Mouse (Mus musculus): ENCODE measurements around the gene Tfap4. TPM values are rescaled to one million over a fixed set of nuclear protein-coding genes. Genes with fewer than 3 reads are reported as not detected.

The Tfap4 gene
- total RNA-seq (2015; ENCODE audit: low replicate concordance), result 3.1 and 14.4 TPM in 2 replicates
- 4.6 and 5.9 TPM in 2 replicates for total RNA-seq (2017; ENCODE audit: low replicate concordance)

DNA sequence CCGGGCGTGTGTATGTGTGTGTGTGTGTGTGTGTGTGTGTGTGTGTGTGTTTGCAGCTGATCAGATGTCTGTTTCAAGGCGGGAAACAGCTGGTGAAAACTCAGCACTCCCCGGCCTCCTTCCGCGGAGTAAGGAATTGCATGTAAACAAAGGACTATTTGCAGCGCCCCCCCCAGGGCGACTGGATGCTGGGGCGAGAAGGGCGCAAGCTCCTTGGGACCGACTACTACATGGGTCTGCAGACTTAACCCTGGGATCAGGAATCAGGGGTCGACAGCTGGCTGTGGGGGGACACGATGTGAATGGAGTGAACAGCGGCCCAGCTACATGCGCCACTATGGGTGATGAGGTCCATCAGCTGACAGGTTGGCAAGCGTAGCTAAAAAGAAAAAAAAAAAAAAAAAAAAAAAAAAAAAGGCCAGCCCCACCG lies at the start of gene Tfap4:
TSS of gene Tfap4 (minus strand) at position 140 of the 430 bp plus-strand sequence.
- peak; percentile 48; the same call in 1 of the 2 replicates for ATAC-seq (replicated peaks; ENCODE audit: low FRiP score, poor library complexity, severe bottlenecking)

DNA sequence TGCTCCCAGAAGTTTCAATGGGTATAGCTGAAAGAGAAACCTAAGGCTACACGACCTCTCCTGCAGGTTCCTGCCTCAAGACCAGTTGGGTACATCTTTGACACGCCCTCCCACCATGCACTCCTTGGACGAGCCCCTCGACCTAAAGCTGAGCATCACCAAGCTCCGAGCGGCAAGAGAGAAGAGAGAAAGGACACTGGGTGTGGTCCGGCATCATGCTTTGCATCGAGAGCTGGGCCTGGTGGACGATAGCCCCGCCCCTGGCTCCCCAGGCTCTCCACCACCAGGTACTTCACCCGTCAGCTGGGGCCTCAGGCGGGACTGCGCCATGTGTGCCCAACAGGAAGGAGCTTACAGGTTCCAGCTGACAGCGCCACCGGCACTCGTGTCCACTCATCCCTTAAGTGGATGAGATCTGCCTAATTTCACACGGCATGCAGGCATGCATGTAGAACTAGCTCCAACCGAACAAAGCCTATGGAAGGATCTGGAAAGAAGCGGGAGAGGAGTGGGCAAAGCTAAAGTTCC lies 48.9 kb upstream of the Tfap4 start:
- no peak for ATAC-seq (replicated peaks; ENCODE audit: low FRiP score, poor library complexity, severe bottlenecking)

DNA sequence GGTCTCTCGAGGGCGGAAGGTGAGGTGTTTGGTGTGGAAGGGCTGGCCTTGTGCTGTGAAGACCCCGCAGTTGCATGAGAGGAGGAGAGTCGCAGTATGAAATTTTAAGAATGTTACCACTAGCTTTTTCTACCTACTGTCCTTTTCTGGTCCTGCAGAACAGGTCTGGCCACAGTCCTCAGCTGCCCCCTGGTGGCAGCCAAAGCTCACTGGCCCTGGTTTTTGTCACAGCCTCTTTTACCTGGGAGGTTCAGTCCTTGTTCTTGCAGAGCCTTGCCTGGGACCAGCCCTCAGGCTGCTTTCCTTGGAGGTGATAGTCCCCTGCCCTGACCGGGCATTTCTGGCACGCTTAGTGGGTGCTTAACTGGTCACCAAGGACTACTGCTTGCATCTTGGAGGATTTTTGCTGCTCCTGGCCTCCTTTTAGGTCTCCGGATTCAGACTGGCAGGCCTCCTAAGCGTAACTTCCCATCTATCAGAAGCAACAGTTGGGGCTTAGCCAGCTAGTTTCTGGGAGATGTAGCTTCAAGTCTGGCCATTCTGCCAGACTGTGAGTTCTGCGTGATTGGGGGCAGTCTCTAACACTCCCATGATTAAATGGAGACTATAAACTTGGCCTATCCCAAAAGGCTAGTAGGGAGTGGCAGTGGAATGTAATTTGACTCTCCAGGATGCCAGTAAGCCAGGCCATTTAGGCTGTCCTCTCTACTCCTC lies 48.3 kb upstream of the Tfap4 start:
- ATAC-seq (replicated peaks; ENCODE audit: low FRiP score, poor library complexity, severe bottlenecking), result peak; percentile 77

DNA sequence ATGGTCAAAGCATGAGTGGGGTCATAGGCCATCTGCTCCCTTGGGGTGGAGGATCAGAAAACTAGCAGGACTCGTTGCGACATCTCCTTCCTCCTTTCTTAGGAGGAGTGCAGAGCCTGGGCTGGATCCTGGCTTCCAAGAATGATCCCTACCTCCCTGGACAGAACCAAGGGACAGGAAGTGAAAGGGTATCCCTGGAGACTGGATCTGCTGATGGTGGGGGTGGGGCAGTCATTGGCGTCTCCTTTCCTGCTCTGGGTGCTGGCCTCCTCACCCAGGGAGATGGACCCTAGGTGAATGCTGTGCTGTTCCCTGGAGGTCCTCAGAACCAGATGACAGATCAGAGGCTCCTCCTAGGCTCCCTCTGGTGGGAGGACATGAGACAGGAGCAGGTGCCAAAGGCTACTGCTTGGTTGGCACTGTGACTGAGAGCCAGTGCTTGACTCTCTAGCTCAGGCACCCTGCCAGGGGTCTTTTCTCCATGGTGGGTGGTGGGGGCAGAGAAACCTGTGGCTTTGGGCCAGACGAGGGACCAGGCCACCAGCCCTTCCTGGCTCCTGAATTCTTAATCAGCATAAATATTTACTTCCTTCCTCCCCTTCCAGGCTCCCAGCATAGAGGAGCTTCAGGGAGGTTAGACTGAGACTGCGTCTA lies 46.9 kb upstream of the Tfap4 start:
- no peak for ATAC-seq (replicated peaks; ENCODE audit: low FRiP score, poor library complexity, severe bottlenecking)

DNA sequence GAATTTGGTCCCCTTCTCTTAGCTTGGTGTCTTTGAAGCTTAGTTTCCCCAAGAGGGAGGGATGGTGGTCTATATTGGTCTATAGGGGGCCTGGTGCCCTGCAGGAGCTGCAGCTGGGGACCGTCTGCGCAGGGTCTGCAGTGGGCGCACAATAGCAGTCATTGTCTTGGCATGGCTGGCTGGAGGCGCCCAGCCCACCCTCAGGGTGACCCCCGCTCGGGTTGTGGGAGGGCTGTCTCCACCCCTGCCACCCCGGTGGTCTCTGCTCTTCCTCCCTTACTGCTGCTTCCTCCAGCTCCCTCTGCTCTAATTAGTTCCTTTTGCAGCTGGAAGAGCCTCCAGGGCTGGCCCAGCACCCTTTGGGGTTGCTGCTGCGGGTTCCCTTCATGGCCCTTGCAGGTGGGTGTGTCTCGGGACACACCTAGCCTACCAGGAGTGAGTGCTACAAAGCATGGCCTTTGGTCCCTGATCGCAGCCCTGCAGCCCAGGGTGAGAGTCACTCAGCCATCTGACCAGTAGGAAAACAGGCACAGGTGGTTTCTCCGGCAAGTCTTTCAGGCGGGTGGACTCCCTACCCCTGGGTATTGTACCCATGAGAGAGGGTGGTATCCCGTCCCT lies 46.0 kb upstream of the Tfap4 start:
- no peak for ATAC-seq (replicated peaks; ENCODE audit: low FRiP score, poor library complexity, severe bottlenecking)

DNA sequence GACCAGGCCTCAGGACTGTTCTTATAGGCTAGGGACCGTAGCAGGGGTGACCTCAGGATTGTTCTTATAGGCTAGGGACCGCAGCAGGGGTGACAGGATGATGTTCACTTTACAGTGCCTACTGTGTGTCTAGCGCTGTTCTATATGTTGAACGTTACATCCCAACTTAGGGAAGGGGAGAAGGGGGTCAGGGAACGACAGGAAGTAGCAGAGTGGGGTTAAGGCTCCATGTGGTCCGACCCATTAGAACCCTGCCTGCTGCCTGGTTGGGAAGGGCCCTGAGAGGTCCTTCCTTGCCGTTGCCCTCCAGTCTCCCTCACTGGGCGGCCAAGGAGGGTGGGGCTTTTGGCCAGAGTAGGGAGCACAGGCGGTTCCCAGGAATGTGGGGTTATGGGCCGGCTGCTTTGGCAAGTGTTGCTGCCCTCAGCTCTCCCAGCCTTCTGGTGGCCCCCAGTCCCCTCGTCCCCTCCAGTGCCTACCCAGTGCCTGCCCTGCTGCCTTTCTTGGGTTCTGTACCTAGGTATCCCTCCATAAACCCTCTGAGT lies 44.7 kb upstream of the Tfap4 start:
- no peak for ATAC-seq (replicated peaks; ENCODE audit: low FRiP score, poor library complexity, severe bottlenecking)

DNA sequence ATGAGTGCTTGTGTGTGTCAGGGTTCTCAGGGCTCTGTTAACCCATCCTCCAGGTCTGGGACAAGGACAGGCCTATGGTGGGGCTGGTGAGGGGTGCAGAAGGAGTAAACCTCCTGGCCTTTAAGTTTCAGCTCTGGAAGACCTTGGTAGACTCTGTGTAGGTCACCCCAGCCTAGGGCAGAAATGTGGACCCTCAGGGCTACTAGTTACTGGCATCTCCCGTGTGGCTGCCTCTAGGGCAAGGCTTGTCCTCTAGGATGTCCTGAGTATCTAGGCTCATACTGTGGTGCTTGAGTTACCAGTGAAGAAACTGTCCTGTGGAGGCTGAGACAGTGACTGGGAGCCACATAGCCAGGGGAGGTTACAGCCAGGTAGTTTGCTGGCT lies 43.8 kb upstream of the Tfap4 start:
- ATAC-seq (replicated peaks; ENCODE audit: low FRiP score, poor library complexity, severe bottlenecking), result no peak

DNA sequence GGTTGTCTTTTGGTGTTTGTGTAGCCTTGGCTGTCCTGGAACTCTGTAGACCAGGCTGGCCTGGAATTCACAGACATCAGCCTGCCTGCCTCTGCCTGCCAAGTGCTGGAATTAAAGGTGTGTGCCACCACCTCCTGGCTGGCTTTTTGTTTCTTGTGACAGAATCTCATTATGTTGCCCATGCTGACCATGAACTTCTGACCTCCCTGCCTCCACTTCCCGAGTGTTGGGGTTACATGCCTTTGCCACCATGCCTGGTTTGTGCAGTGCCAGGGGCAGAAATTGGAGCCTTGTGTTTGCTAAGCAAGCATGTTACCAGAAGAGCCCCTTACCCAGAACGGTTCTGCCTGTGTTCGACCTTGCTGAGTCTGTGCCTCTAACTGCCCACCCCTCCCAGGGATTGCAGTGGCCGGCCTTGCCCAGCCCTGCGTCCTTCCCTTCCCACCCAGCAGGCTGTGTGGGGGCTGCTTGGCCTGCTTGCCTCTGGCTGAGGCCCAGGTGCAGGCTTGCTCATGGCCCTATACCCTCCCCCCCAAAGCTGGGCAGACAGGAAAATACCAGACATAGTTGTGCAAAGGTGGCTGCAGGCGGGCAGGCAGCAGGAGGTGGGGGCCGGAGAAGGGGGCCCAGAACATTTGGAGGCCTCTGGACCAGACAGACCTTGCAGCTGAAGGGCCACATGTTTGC lies 43.3 kb upstream of the Tfap4 start:
- ATAC-seq (replicated peaks; ENCODE audit: low FRiP score, poor library complexity, severe bottlenecking), result no peak

DNA sequence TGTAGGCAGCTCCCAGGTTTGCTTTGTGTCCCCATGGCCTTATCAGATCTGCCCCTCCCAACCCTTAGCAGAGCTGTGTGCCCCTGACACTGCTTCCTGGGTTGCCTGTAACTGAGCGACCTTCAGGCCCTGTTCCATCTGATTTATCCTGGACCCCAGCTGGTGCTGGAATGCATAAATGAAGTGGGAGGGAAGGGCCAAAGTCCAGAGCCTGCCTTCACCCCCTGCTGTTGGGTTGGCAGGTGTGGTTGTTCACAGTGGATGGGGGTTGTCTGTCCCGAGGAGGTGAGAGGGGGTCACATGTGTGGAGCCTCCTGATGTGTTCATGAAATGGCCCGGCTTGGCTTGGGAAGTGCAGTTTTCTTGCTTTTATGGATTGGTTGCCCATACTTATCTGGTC lies 42.5 kb upstream of the Tfap4 start:
- ATAC-seq (replicated peaks; ENCODE audit: low FRiP score, poor library complexity, severe bottlenecking), result no peak

DNA sequence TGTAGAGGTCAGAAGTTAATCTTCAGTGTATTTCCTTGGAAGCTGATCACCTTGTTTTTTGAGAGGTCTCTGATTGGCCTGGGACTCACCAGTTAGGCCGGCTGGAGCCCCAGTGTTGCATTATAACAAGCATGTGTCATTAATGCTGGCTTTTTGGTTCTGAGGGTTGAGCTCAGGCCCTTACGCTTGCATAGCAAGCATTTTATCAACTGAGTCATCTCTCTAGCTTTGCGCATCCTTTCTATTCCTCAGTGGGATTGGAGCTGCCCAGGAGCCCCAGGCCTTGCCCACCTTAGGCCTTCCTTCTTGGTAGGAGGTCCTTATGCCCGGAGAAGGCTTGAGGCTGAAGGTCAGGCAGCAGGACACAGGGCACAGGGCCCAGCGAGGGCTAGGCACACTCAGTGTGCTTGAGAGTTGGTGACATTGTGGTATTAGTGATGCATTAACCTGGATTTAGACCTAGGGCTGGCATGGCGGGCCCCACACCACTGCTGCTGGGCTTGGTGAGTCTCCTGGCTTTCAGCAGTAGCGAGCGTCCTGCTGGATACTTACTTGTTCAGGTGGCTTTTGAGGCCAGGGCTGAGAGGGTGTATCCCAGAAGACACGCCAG lies 41.2 kb upstream of the Tfap4 start:
- no peak for ATAC-seq (replicated peaks; ENCODE audit: low FRiP score, poor library complexity, severe bottlenecking)

DNA sequence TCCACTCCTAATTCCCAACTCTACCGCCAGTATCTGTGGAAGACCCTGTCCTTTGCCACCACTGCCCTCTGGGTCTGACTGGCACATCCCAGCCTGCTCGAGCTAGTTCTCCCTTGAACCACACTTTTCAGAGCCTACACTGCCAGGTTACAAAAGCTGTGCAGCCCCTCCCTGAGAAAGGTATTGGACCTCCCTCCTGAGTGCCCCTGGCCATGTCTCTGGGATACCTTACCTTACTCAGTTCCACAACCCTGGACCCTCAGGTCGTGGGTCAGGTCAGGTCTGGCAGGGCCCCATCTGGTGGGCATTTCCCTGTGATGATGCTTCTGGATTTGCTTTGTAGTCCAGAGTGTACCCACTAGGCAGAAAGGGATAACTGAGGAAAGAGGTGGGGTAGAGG lies 40.0 kb upstream of the Tfap4 start:
- no peak for ATAC-seq (replicated peaks; ENCODE audit: low FRiP score, poor library complexity, severe bottlenecking)

DNA sequence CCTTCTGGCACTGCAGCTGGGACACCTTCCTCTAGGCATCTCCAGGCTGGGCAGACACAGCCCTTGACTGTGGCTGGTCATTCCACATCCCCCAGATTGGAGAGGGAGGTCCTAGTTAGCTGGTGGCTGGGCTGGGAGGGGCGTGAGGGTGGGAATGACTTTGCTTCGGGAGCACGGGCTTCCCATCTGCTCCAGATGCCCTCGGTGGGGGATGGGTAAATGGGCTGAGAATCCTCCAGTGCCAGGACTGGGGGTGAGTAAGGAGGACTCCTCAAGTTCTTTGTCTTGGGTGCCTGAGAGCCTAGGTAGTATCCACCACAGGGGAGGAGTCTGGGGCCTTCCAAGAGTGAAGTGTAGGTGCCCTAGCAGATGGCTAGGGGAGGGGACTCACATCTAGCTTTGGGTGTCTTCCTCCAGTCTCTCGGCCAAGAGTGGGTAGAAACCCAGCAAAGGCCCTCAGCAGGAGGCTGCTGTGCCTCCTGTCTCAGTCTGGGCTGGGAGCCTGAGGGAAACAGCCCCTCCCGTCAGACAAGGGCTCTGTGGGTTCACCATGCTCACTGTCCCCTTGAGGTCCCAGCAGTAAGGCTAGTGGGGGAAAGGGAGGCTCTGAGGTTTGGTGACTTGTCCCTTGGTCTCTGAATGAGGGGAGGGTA lies 39.4 kb upstream of the Tfap4 start:
- ATAC-seq (replicated peaks; ENCODE audit: low FRiP score, poor library complexity, severe bottlenecking), result no peak

DNA sequence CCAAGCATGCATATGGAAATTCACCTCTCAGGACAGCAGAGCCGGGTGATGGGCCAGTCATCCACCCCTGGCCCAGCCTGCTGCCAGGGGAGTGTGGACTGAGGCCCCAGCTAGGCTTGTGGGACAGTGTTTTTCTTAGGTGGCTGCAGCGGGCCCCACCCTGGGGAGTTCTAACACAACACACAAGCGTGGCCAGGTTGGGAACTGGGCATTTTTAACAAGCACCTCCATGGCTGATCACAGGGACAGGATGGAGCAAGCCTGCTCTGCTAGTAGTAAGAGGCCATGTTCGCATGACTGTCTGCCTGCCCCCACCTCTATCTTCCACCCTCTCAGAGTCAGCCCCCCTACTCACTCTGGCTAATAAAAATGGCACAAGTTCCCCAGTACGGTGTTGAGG lies 38.4 kb upstream of the Tfap4 start:
- no peak for ATAC-seq (replicated peaks; ENCODE audit: low FRiP score, poor library complexity, severe bottlenecking)

DNA sequence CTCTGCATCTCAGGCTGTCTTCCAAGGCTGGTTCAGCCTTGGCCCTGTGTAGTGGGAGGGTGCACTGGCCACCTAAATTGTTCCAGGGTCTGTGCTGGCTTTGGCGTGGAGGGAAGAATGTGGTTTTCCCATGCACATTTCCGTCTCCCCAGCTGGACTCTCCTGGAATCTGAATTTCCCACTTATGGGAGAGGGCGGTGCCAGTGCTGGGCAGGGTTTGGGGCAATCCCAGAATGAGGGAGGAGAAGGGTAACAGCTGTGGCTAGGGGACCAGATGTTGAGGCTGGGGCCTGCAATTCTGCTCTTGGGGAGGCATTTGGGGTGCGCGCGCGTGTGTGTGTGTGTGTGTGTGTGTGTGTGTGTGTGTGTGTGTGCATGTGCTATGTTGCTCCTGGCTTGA lies 37.6 kb upstream of the Tfap4 start:
- no peak for ATAC-seq (replicated peaks; ENCODE audit: low FRiP score, poor library complexity, severe bottlenecking)

DNA sequence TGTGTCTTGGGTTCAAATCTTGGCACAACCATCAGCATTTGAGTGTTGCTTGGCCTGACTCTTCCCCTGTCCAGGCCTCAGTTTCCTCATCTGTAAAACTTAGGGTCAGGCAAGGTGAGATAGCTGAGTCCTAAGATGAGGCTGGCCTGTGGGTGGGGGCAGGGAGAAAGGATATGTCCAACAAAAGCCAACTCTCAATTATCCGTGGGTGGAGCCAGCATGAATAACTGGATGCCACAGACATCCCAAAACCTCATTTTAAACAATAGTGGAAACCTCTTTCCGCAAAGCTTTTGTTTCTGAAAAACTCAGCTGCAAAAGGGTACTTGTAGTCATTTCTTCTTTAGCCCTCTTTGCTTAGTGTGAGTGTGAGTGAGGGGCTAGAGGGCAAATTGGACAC lies 37.2 kb upstream of the Tfap4 start:
- ATAC-seq (replicated peaks; ENCODE audit: low FRiP score, poor library complexity, severe bottlenecking), result no peak

DNA sequence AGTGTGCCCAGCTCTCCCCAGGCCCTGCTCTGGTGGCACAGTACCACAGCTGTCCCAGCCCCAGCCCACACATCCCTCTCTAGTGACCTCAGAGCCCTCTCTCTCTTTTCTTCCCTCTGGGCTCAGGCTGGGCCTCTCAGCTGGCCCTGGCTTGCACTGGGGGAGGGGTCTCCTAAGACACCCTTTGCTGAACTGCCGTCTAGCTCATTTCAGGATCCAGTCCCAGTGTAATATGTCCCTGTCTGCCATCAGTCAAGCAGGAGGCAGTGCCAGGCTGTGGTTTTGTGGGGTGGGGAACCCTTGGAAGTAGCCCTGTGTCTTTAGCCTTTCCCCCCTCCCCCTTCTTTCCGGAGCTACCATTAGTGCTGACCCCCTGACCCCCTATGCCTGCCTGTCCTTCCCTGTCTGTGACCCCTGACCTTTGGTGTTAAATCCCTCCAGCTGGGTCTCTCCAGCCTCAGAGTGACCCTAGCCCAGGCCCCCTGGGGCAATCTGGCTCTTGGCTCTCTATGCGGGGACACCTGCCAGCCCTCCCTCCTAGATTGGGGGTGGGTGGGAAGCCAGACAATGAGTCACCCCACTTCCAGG lies 36.6 kb upstream of the Tfap4 start:
- ATAC-seq (replicated peaks; ENCODE audit: low FRiP score, poor library complexity, severe bottlenecking), result no peak

DNA sequence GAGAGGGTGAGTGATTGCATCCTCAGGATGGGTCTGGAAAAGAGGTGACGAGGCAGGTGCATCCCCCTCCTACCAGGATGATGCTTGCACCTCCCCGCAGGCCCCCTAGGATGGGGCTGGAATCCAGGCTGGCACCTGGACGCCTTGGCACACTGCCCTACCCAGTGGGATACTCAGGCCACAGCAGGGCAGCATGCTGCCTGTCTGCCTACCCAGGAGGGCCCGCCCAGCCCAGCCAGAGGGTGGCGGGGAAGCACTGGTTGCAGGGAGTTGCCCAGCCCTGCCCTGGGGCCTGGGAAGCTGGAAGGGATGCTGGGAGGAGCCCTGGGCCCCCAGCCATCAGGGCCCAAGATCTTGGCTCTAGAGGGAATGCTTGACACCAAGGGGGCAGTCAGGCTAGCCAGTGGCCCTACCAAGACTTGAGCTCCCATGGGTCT lies 35.9 kb upstream of the Tfap4 start:
- ATAC-seq (replicated peaks; ENCODE audit: low FRiP score, poor library complexity, severe bottlenecking), result no peak

DNA sequence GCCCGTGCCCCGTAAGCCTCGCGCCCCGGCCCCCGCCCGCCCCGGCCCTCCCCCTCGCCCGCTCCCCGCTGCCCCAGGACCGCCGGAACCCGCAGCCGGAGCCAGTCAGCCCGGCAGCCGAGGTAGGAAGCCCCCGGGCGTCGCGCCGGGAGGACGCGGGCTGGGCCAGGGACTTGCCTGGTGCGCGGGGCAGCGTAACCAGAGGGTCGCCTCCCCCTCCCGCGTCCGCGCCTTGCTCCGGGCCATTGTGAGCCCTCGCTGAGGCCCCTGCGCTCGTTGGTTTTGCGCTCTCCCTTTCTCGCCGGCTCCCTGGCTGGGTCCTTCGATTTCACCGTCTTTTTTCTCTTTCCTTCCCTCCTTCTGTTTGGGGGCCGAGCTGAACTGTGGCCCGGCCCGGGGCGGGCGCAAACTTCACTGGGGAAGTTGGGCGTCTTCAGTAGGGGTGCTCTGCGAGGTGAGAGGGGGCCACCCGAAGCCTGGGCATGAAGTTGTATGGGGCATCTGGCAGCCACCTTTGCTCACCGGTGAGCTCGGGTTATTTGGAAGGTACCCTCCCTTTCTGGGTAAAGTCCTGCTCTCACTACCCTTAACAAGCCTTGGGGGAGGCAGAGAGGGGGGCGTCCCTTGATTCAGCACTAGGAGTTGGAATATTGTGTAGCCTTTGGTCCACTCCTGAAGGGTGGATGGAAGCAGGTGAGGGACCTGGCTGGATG lies 35.3 kb upstream of the Tfap4 start:
- no peak for ATAC-seq (replicated peaks; ENCODE audit: low FRiP score, poor library complexity, severe bottlenecking)

Measured in erythroblast, adult 5-6 weeks (primary cell).